Mouse (Mus musculus) embryonic facial prominence, embryonic 15.5 days (tissue): ENCODE measurements around the gene Nrp1. TPM values are rescaled to one million over a fixed set of nuclear protein-coding genes. Genes with fewer than 3 reads are reported as not detected.

Experiments used
- ATAC-seq: fragments of 200-750 bp; cut with Nextera tagmentation; 2 replicates; pipeline ENCODE4 v1.8.0; 2017; ENCODE audit warnings: low read depth, moderate TSS enrichment; ENCODE audit not compliant: insufficient number of reproducible peaks, low FRiP score, low TSS enrichment
- H3K27ac ChIP-seq: fragments of 300-500 bp; sonication (generic); replicated peaks from 2 replicates; pipeline ENCODE4 v1.5.1; 2015; ENCODE audit warnings: mild to moderate bottlenecking, inconsistent platforms
- H3K27me3 ChIP-seq: fragments of 300-500 bp; sonication (generic); 2 replicates; pipeline ENCODE4 v1.6.1; 2015; ENCODE audit warnings: inconsistent platforms
- H3K36me3 ChIP-seq: fragments of 300-500 bp; sonication (generic); 2 replicates; pipeline ENCODE4 v1.6.1; 2015; ENCODE audit warnings: mild to moderate bottlenecking, inconsistent platforms
- H3K4me1 ChIP-seq: fragments of 300-500 bp; sonication (generic); 2 replicates; pipeline ENCODE4 v1.6.1; 2015; ENCODE audit warnings: inconsistent platforms
- H3K4me2 ChIP-seq: fragments of 300-500 bp; sonication (generic); replicated peaks from 2 replicates; pipeline ENCODE4 v1.6.1; 2015; ENCODE audit warnings: mild to moderate bottlenecking, inconsistent platforms
- H3K4me3 ChIP-seq: fragments of 300-500 bp; sonication (generic); replicated peaks from 2 replicates; pipeline ENCODE4 v1.5.1; 2015; ENCODE audit warnings: mild to moderate bottlenecking, inconsistent platforms
- H3K9ac ChIP-seq: fragments of 300-500 bp; sonication (generic); 2 replicates; pipeline ENCODE4 v1.6.1; 2015; ENCODE audit warnings: inconsistent platforms
- H3K9me3 ChIP-seq: fragments of 300-500 bp; sonication (generic); replicated peaks from 2 replicates; pipeline ENCODE4 v1.6.1; 2016; ENCODE audit warnings: inconsistent platforms
- WGBS: fragments of 180-500 bp; shearing (Covaris S2); methylation state at CpG from one replicate; pipeline ENCODE4 v1.1.7; 2015; 5-methylcytosine and 5-hydroxymethylcytosine counted together
- polyA plus RNA-seq: library from polyadenylated mRNA; unstranded; fragments of >200 nt; fragmentation: Nextera tagmentation; extraction: Ambion mirVana; gene quantifications from 2 replicates; pipeline ENCODE4 v1.2.1, GENCODE M21; 2015

Nrp1 gene
- polyA plus RNA-seq, 1 experiment from 2014 or later: 114 TPM

DNA sequence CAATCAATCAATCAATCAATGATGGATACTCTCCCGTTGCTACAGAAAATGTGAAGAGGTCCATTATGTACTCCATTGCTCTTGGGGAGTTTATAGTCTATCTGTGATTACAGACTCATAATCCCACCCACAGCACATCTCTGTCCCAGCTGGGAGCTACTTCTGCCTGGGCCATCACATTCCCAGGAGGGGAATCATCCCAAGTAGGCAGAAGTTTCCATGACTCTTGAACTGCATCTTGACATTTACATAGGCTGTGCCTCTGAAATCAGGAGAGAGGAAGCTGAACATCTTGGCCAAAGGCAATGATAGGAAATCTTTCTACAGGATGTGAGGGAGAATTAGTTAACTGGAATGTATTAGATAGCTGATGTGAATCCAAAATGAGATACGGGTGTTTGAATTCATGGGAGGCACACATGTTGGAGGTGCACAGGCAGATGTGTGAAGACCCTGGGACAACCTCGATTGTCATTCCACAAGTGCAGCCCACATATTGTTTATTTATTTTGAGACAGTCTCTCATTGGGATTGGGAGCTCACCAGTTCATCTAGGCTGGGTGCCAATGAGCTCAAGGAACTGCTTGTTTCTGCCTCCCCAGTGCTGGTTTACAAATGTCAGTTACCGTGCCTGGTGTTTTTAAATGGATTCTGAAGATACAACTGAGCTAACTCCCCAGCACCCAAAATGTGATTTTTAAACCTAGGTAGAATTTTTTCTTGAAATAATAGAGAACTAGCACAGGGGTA, 108.5 kb downstream of the Nrp1 start:
- WGBS: 76% methylated on average over 4 of the region's 4 CpGs
- Histone ChIP-seq H3K4me2 (no peak overlapping the region), H3K36me3 (peaks cover 15% of the 10 kb centered on the region; the same call in 1 of the 2 replicates), H3K4me3 (no peak overlapping the region), H3K4me1 (peaks cover 4% of the 10 kb centered on the region; the same call in 1 of the 2 replicates), H3K27ac (no peak overlapping the region), H3K27me3 (no peaks in the 10 kb centered on the region), H3K9ac (no peak overlapping the region), H3K9me3 (no peaks in the 10 kb centered on the region)
- ATAC-seq: no peak

- no peak overlapping the region for H3K27ac ChIP-seq
- no peak overlapping the region for H3K4me2 ChIP-seq
- H3K4me1 ChIP-seq: peaks cover 4% of the 10 kb centered on the region; the same call in 1 of the 2 replicates
- no peak overlapping the region for H3K9ac ChIP-seq
- no peak overlapping the region for H3K4me3 ChIP-seq
- no peaks in the 10 kb centered on the region for H3K9me3 ChIP-seq
- no peaks in the 10 kb centered on the region for H3K27me3 ChIP-seq
- no peak for ATAC-seq
- H3K36me3 ChIP-seq: peaks cover 15% of the 10 kb centered on the region; the same call in 1 of the 2 replicates
- WGBS: 49% methylated on average over 2 of the region's 2 CpGs
Measured at GRCm38 (mm10) chr8:128470097-128470496, 111.7 kb downstream of the Nrp1 start.

DNA sequence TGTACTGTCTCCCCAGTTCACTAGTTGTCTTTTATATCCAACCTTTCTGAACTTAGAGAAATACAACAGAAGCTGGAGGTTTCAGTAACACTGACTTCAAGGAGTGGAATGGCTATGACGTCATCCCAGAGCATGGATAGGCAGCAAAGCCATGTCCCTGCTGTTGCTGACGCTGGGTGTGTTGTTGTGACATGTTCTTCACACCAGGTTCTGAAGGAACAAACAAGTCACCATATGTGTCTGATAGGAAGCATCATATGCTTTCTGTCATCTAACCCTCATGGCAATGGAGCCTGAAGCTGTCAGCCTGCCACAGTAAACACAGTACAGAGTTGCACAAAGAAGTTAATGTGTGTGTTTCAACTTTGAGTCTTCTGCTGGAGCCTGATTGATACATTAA, 112.8 kb downstream of the Nrp1 start:
- peaks cover 15% of the 10 kb centered on the region; the same call in 1 of the 2 replicates for H3K36me3 ChIP-seq
- WGBS: 77% methylated on average over 2 of the region's 2 CpGs

DNA sequence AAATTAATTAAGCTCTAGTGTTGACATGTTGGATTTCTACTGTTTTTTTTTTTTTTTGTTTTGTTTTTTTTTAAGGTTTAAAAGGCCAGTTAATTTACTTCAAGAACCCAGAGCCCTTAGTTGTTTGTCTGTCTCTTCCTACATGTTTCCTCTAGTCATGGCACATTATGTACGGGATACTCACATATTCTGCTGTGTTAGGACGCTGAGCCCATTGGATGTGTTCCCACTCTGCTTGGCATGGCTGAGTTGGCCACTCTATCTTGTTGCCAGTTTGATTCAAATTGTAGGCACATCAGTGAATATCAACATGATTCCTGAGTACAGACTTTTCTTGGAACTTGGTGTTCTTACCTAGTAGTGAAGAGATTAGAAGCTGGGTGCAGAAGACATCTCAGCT, 114.5 kb downstream of the Nrp1 start:
- no peak overlapping the region for H3K4me3 ChIP-seq
- no peak overlapping the region for H3K9ac ChIP-seq
- no peak overlapping the region for H3K27ac ChIP-seq
- 90% methylated on average over 2 of the region's 2 CpGs for WGBS
- H3K27me3 ChIP-seq: no peaks in the 10 kb centered on the region
- ATAC-seq: no peak
- H3K4me1 ChIP-seq: peaks cover 4% of the 10 kb centered on the region; the same call in 1 of the 2 replicates
- H3K4me2 ChIP-seq: no peak overlapping the region
- H3K36me3 ChIP-seq: peaks cover 18% of the 10 kb centered on the region; the same call in 1 of the 2 replicates
- no peaks in the 10 kb centered on the region for H3K9me3 ChIP-seq

More for the DNA sequence above, 112.8 kb downstream of the Nrp1 start:
- Histone ChIP-seq H3K9me3 (no peaks in the 10 kb centered on the region), H3K27me3 (no peaks in the 10 kb centered on the region), H3K27ac (no peak overlapping the region), H3K4me1 (peaks cover 4% of the 10 kb centered on the region; the same call in 1 of the 2 replicates), H3K9ac (no peak overlapping the region), H3K4me3 (no peak overlapping the region), H3K4me2 (no peak overlapping the region)
- no peak for ATAC-seq

- H3K9me3 ChIP-seq: no peaks in the 10 kb centered on the region
- H3K4me2 ChIP-seq: no peak overlapping the region
- no peak overlapping the region for H3K4me3 ChIP-seq
- WGBS: 61% methylated on average over 5 of the region's 5 CpGs
- no peak for ATAC-seq
- no peak overlapping the region for H3K27ac ChIP-seq
- H3K36me3 ChIP-seq: peaks cover 12% of the 10 kb centered on the region; the same call in 1 of the 2 replicates
- H3K4me1 ChIP-seq: peaks cover 4% of the 10 kb centered on the region; the same call in 1 of the 2 replicates
- no peaks in the 10 kb centered on the region for H3K27me3 ChIP-seq
- no peak overlapping the region for H3K9ac ChIP-seq
Measured at GRCm38 (mm10) chr8:128473456-128474239, 115.2 kb downstream of the Nrp1 start.

- peaks cover 10% of the 10 kb centered on the region; the same call in 1 of the 2 replicates for H3K36me3 ChIP-seq
- no peak overlapping the region for H3K4me2 ChIP-seq
- no peaks in the 10 kb centered on the region for H3K27me3 ChIP-seq
- H3K9ac ChIP-seq: no peak overlapping the region
- peaks cover 4% of the 10 kb centered on the region; the same call in 1 of the 2 replicates for H3K4me1 ChIP-seq
- H3K9me3 ChIP-seq: no peaks in the 10 kb centered on the region
- H3K27ac ChIP-seq: no peak overlapping the region
- H3K4me3 ChIP-seq: no peak overlapping the region
- 39% methylated on average over 2 of the region's 2 CpGs for WGBS
- ATAC-seq: no peak
Measured at GRCm38 (mm10) chr8:128474614-128475013, 116.2 kb downstream of the Nrp1 start.

DNA sequence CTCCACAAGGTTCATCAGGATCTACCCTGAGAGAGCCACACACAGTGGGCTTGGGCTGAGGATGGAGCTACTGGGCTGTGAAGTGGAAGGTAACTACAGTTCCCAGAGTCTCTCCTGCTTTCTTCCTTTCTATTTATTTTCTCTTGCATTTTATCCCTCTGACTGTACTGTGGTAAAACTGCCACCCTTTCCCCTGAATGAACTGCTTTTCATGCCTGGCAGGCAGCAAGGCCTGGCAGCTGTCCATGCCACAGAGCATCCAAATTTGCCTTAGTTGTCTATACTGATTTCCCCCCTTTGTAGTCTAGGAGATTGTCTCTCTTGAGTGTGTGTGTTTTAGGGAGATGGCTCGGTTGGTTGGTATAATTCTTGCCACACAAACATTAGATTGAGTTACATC, 117.8 kb downstream of the Nrp1 start:
- H3K9ac ChIP-seq: no peak overlapping the region
- no peaks in the 10 kb centered on the region for H3K27me3 ChIP-seq
- H3K9me3 ChIP-seq: no peaks in the 10 kb centered on the region
- H3K27ac ChIP-seq: no peak overlapping the region
- H3K4me2 ChIP-seq: no peak overlapping the region
- H3K4me3 ChIP-seq: no peak overlapping the region
- H3K4me1 ChIP-seq: no peaks in the 10 kb centered on the region
- WGBS: 38% methylated on average over 1 of the region's 1 CpGs
- H3K36me3 ChIP-seq: peaks cover 5% of the 10 kb centered on the region; the same call in 1 of the 2 replicates
- no peak for ATAC-seq

DNA sequence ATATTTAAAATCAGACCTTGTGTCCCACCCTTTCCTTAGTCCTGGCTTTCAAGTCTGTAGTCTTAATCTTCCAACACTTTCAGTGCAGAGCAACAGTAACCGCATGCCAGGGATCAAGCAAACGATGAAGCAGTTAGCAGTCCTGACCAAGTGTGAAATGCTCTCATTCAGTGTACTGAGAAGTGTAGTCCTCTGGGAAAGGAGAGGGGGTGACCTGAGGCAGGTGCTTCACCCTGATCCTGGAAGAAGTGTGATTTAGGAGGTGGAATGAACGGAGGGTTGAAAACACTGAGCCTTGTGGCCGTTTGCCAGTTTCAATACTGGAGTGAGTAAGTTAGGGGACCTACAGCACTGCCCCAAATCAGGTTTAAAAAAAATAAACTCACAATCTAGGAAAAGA, 119.6 kb downstream of the Nrp1 start:
- ATAC-seq: no peak
- no peaks in the 10 kb centered on the region for H3K27me3 ChIP-seq
- no peak overlapping the region for H3K9ac ChIP-seq
- H3K4me1 ChIP-seq: no peaks in the 10 kb centered on the region
- 74% methylated on average over 4 of the region's 4 CpGs for WGBS
- H3K4me3 ChIP-seq: no peak overlapping the region
- 0 out of 2 replicates have a peak, but pooled peaks cover 3% of the 10 kb centered on the region for H3K36me3 ChIP-seq
- H3K9me3 ChIP-seq: no peaks in the 10 kb centered on the region
- H3K27ac ChIP-seq: no peak overlapping the region
- H3K4me2 ChIP-seq: no peak overlapping the region

- no peak overlapping the region for H3K4me3 ChIP-seq
- no peak overlapping the region for H3K27ac ChIP-seq
- ATAC-seq: no peak
- 44% methylated on average over 5 of the region's 5 CpGs for WGBS
- no peak overlapping the region for H3K9ac ChIP-seq
- H3K27me3 ChIP-seq: no peaks in the 10 kb centered on the region
- H3K4me1 ChIP-seq: no peaks in the 10 kb centered on the region
- H3K36me3 ChIP-seq: 0 out of 2 replicates have a peak, but pooled peaks cover 3% of the 10 kb centered on the region
- H3K4me2 ChIP-seq: no peak overlapping the region
- no peaks in the 10 kb centered on the region for H3K9me3 ChIP-seq
Measured at GRCm38 (mm10) chr8:128479309-128480013, 121.1 kb downstream of the Nrp1 start.

DNA sequence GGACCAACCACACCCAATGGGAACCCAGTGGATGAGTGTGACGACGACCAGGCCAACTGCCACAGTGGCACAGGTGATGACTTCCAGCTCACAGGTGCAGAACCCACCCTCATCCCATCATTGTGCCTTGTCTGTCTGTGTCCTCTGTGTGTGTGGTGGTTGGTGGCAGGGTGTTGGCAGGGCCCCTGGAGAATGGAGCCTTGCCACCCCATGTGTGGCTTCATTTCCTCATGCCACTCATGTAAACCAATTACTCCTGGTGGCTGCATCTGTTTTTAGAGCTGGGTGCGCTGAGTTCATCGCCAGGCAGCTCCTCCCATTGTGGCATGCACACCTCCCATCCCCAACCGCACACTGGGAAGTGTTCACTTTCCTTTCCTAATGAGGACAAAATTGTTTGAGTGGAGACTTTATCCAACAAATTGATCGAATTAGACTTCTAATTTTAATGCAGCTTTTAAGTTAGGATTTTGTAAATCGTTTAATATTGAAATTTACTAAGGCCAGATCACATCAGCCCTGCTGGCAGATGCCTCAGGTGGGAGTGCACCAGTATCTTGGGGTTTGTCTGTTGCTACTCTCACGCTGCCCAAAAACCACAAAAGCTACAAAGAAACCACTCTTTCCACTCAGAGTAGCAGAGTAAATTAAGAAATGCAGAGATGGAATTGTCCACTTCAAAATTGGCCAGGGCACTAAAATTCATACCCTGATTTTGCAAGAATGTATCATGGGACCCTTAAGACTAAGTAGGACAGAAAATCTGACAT, 122.7 kb downstream of the Nrp1 start:
- Histone ChIP-seq H3K4me3 (no peak overlapping the region), H3K27ac (no peak overlapping the region), H3K4me1 (no peaks in the 10 kb centered on the region), H3K9me3 (no peaks in the 10 kb centered on the region), H3K27me3 (no peaks in the 10 kb centered on the region), H3K36me3 (0 out of 2 replicates have a peak, but pooled peaks cover 3% of the 10 kb centered on the region), H3K4me2 (no peak overlapping the region), H3K9ac (no peak overlapping the region)
- no peak for ATAC-seq
- WGBS: 71% methylated on average over 8 of the region's 8 CpGs
